Mouse (Mus musculus): ENCODE data around the gene Tmbim6.

GRCm38 (mm10) chr15:99420101-99420500 lies 27.4 kb downstream of the Tmbim6 start:
- TF ChIP-seq CTCF (IDR thresholded peaks at IDR 0.05), result peak; percentile 24
- TF ChIP-seq POLR2A (IDR thresholded peaks at IDR 0.05; ENCODE audit: insufficient read depth, low read depth, low read length), result no peak
